In the genomic region with DNA sequence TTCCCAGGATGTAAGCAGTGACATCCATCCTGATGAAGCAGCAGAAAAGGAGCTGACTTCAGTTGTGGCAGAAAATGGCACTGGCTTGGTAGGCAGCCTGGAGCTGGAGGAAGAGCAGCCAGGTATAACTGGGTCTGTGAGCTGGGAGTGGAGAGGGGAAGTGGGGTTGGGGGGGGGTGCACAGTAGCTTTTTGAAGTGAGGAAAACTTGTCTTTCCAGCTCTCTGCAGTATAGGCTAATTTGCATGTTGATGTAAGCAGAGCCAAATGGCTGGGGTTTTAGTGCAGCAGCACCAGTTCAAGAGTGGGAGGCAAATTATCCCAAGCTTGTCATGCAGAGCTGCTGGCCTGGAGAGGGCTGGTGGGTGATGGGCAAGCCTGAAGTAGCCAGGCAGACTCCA, we compare ENCODE assay signal across 24 mouse cellular contexts.
"Had no signal": no experiment of that assay in that cellular context is flagged by ENCODE, and none has a peak within 500 bp of the region (broad histone marks: within the 10 kb centered on the region; RNA-seq: fewer than 3 reads in every experiment).

No protein-coding gene starts in this region.

- H3K4me3 ChIP-seq: left cerebral cortex, adult 2 months; limb, embryonic 12.5 days; liver, embryonic 12.5 days; liver, embryonic 15.5 days; lung, embryonic 15.5 days; megakaryocyte, embryonic 14.5 days; midbrain, embryonic 10.5 days; midbrain, embryonic 13.5 days; myocyte; neural tube, embryonic 13.5 days; stomach, embryonic 15.5 days had no signal

- H3K4me2 ChIP-seq: limb, embryonic 12.5 days; liver, embryonic 12.5 days; liver, embryonic 15.5 days; lung, embryonic 15.5 days; midbrain, embryonic 13.5 days; neural tube, embryonic 13.5 days; stomach, embryonic 15.5 days had no signal

- ATAC-seq: liver, embryonic 12.5 days; midbrain, embryonic 13.5 days; midbrain, embryonic 16.5 days had no signal

- H3K27me3 ChIP-seq: limb, embryonic 12.5 days; liver, embryonic 12.5 days; liver, embryonic 15.5 days; lung, embryonic 15.5 days; megakaryocyte, embryonic 14.5 days; midbrain, embryonic 13.5 days; neural tube, embryonic 13.5 days; stomach, embryonic 15.5 days had no signal

- H3K9ac ChIP-seq: limb, embryonic 12.5 days; liver, embryonic 12.5 days; liver, embryonic 15.5 days; lung, embryonic 15.5 days; midbrain, embryonic 13.5 days; neural tube, embryonic 13.5 days; stomach, embryonic 15.5 days had no signal

- H3K27ac ChIP-seq: left cerebral cortex, adult 2 months; limb, embryonic 12.5 days; liver, embryonic 12.5 days; liver, embryonic 15.5 days; lung, embryonic 15.5 days; midbrain, embryonic 10.5 days; midbrain, embryonic 13.5 days; neural tube, embryonic 13.5 days; stomach, embryonic 15.5 days had no signal

- H3K9me3 ChIP-seq: limb, embryonic 12.5 days; liver, embryonic 12.5 days; liver, embryonic 15.5 days; lung, embryonic 15.5 days; megakaryocyte, embryonic 14.5 days; midbrain, embryonic 10.5 days; midbrain, embryonic 13.5 days; neural tube, embryonic 13.5 days; stomach, embryonic 15.5 days had no signal

- DNase-seq: kidney, adult 11 months; kidney, postnatal 10 days; kidney, postnatal 36 days; layer of hippocampus, postnatal 36 days; liver; lung, adult 18-20 months; lung, postnatal 10 days; lung, postnatal 36 days; retina, postnatal 1 day; right cerebral cortex, postnatal 25 days; spleen, adult 18-20 months; thymus, postnatal 36 days had no signal

- H3K4me1 ChIP-seq: limb, embryonic 12.5 days; liver, embryonic 12.5 days; liver, embryonic 15.5 days; midbrain, embryonic 13.5 days; neural tube, embryonic 13.5 days; stomach, embryonic 15.5 days had no signal
